9 mouse cellular contexts compared by ENCODE assay signal in genomic region chr17:34645831-34646511, GRCm38 (mm10). TPM values are rescaled to one million over a fixed set of nuclear protein-coding genes. Genes with fewer than 3 reads are reported as not detected.
DNase-seq lines count a peak whose midpoint lies in the region; ATAC-seq and TF ChIP-seq lines count a peak whose summit lies in the region.
"Had no signal": no experiment of that assay in that cellular context is flagged by ENCODE, and none has a peak within 500 bp of the region (broad histone marks: within the 10 kb centered on the region; RNA-seq: fewer than 3 reads in every experiment).

No protein-coding gene starts in this region.

- DNase-seq in heart, adult 2 months, result peak; percentile 26 to 32
- no peak for DNase-seq in heart, postnatal 36 days
- DNase-seq in thymus, postnatal 4 days, result peak; percentile 16
- DNase-seq in thymus, postnatal 10 days (ENCODE audit: low spot score in 2 of 2), result no peak
- DNase-seq in urinary bladder, adult 2 months (ENCODE audit: low spot score), result no peak
- DNase-seq in urinary bladder, postnatal 10 days (ENCODE audit: low spot score), result no peak
- no peak for DNase-seq in retina, embryonic 14.5 days (ENCODE audit: low spot score)

- H3K9ac ChIP-seq in heart, adult 2 months (ENCODE audit: low read depth, low read length), result no peak overlapping the region
- no peak overlapping the region for H3K9ac ChIP-seq in limb, embryonic 13.5 days

- no peak overlapping the region for H3K27ac ChIP-seq in heart, adult 2 months
- no peak overlapping the region for H3K27ac ChIP-seq in limb, embryonic 13.5 days

- 57% methylated on average over 30 of the region's 30 CpGs for WGBS in heart, adult 2 months
- WGBS in limb, embryonic 13.5 days, result 89% methylated on average over 30 of the region's 30 CpGs

- H3K4me3 ChIP-seq in heart, adult 2 months, result peak overlapping the region; percentile 30; the same call in 1 of the 2 replicates
- H3K4me3 ChIP-seq in limb, embryonic 13.5 days, result peak overlapping the region; percentile 98

- no peaks in the 10 kb centered on the region for H3K27me3 ChIP-seq in heart, adult 2 months (ENCODE audit: control insufficient read depth, insufficient read depth, low read length)
- H3K27me3 ChIP-seq in limb, embryonic 13.5 days, result no peaks in the 10 kb centered on the region
- H3K27me3 ChIP-seq: Patski had no signal

- intact Hi-C loops in heart, adult 2 months (cut with DNase I), result no loop called here
- intact Hi-C loops in heart, postnatal 36 days (cut with DNase I), result no loop called here

- ATAC-seq in limb, embryonic 13.5 days (ENCODE audit: low FRiP score, low read depth), result no peak

- H3K79me2 ChIP-seq in heart, adult 2 months (replicated peaks; ENCODE audit: control insufficient read depth, insufficient read depth, low read length), result no peaks in the 10 kb centered on the region; the same call in 1 of the 2 replicates

- TF ChIP-seq CTCF in heart, adult 2 months (IDR thresholded peaks at IDR 0.05), result no peak

- no peaks in the 10 kb centered on the region for H3K9me3 ChIP-seq in limb, embryonic 13.5 days

- H3K36me3 ChIP-seq in heart, adult 2 months (ENCODE audit: control insufficient read depth, insufficient read depth, low read length), result no peaks in the 10 kb centered on the region
- H3K36me3 ChIP-seq in limb, embryonic 13.5 days, result peaks cover 27% of the 10 kb centered on the region

- TF ChIP-seq POLR2A in heart, adult 2 months (IDR thresholded peaks at IDR 0.05; ENCODE audit: insufficient read depth, low read depth, low read length), result no peak

- H3K4me1 ChIP-seq in heart, adult 2 months (ENCODE audit: control insufficient read depth, insufficient read depth, low read length), result peaks cover 11% of the 10 kb centered on the region
- H3K4me1 ChIP-seq in limb, embryonic 13.5 days, result peaks cover 35% of the 10 kb centered on the region

- TF ChIP-seq EP300 in heart, adult 2 months (IDR thresholded peaks at IDR 0.05; ENCODE audit: insufficient read depth, low read depth, low read length), result no peak

- H3K4me2 ChIP-seq in limb, embryonic 13.5 days (replicated peaks), result peak overlapping the region; percentile 81

RNA-seq across cellular contexts. Expression of gene Atf6b, which starts 1.0 kb away (rescaled TPM):
- total RNA-seq in heart, adult 2 months (2021), result 10 to 100 TPM; 15.3 to 18.4 TPM
- polyA plus RNA-seq in heart, adult 2 months (2012; rRNA removed), result 25.3 and 27.4 TPM in 2 replicates
- total RNA-seq in heart, postnatal 36 days (2021), result 10 to 100 TPM; 15.3 to 16.1 TPM
- 97.6 and 99.6 TPM in 2 replicates for polyA plus RNA-seq in limb, embryonic 13.5 days (2015; fragmentation: Nextera tagmentation; extraction: Ambion mirVana)
- polyA plus RNA-seq in urinary bladder, adult 2 months (2012; rRNA removed), result 39.2 and 42.1 TPM in 2 replicates

RNA-seq across cellular contexts. Expression of gene Fkbpl, which starts 1.4 kb away (rescaled TPM):
- total RNA-seq in heart, adult 2 months (2021), result 1 to 10 TPM; 7.9 TPM
- 4.0 and 8.8 TPM in 2 replicates for polyA plus RNA-seq in heart, adult 2 months (2012; rRNA removed)
- total RNA-seq in heart, postnatal 36 days (2021), result 1 to 10 TPM; 6.9 to 9.9 TPM
- polyA plus RNA-seq in limb, embryonic 13.5 days (2015; fragmentation: Nextera tagmentation; extraction: Ambion mirVana), result 16.5 and 18.8 TPM in 2 replicates
- 4.6 and 7.2 TPM in 2 replicates for polyA plus RNA-seq in urinary bladder, adult 2 months (2012; rRNA removed)

RNA-seq across cellular contexts. Expression of gene Prrt1, which starts 16.6 kb away (rescaled TPM):
- 1 to 10 TPM in 1 of 2 experiments, under 1 TPM in 1; 0.86 to 1.4 TPM for total RNA-seq in heart, adult 2 months (2021)
- polyA plus RNA-seq in heart, adult 2 months (2012; rRNA removed), result 2.7 and 7.0 TPM in 2 replicates
- 1 to 10 TPM; 1.4 to 1.7 TPM for total RNA-seq in heart, postnatal 36 days (2021)
- 0.25 and 0.40 TPM in 2 replicates for polyA plus RNA-seq in limb, embryonic 13.5 days (2015; fragmentation: Nextera tagmentation; extraction: Ambion mirVana)
- polyA plus RNA-seq in urinary bladder, adult 2 months (2012; rRNA removed), result 8.0 and 11.1 TPM in 2 replicates

RNA-seq across cellular contexts. Expression of gene Ppt2, which starts 17.7 kb away (rescaled TPM):
- total RNA-seq in heart, adult 2 months (2021), result 10 to 100 TPM; 53.0 to 63.9 TPM
- polyA plus RNA-seq in heart, adult 2 months (2012; rRNA removed), result 50.5 and 55.7 TPM in 2 replicates
- total RNA-seq in heart, postnatal 36 days (2021), result 10 to 100 TPM; 54.4 to 55.5 TPM
- polyA plus RNA-seq in limb, embryonic 13.5 days (2015; fragmentation: Nextera tagmentation; extraction: Ambion mirVana), result 22.8 and 24.4 TPM in 2 replicates
- polyA plus RNA-seq in urinary bladder, adult 2 months (2012; rRNA removed), result 22.8 and 24.8 TPM in 2 replicates

RNA-seq across cellular contexts. Expression of gene Tnxb, which starts 24.4 kb away (rescaled TPM):
- total RNA-seq in heart, adult 2 months (2021), result 10 to 100 TPM; 28.5 to 28.8 TPM
- polyA plus RNA-seq in heart, adult 2 months (2012; rRNA removed), result 27.3 and 32.7 TPM in 2 replicates
- total RNA-seq in heart, postnatal 36 days (2021), result 10 to 100 TPM; 35.6 to 39.7 TPM
- 0.09 TPM in 2 replicates for polyA plus RNA-seq in limb, embryonic 13.5 days (2015; fragmentation: Nextera tagmentation; extraction: Ambion mirVana)
- polyA plus RNA-seq in urinary bladder, adult 2 months (2012; rRNA removed), result 74.4 and 93.5 TPM in 2 replicates

Comparison
In these comparisons a context has a peak if more than half of its experiments do, and no peak if none do; other contexts are left out.
1. DNase-seq: peak in heart, adult 2 months (2 of 2) and thymus, postnatal 4 days (single experiment); none in heart, postnatal 36 days (0 of 2), thymus, postnatal 10 days (0 of 2), urinary bladder, adult 2 months (single experiment), urinary bladder, postnatal 10 days (single experiment) and retina, embryonic 14.5 days (single experiment).